Mouse (Mus musculus) limb, embryonic 11.5 days (tissue): ENCODE data around the gene Rag1. TPM values are rescaled to one million over a fixed set of nuclear protein-coding genes. Genes with fewer than 3 reads are reported as not detected.

ENCODE experiments used
- polyA plus RNA-seq: library from polyadenylated mRNA; unstranded; fragments of >200 nt; fragmentation: Nextera tagmentation; extraction: Ambion mirVana; gene quantifications from 2 replicates; pipeline ENCODE4 v1.2.1, GENCODE M21; 2014

Rag1 gene
- polyA plus RNA-seq, 1 experiment from 2014 or later = 0.56 TPM

Other genes with a start within 250 kb of the Rag1 start
- gene Rag2, start 24.8 kb downstream of the Rag1 start, polyA plus RNA-seq = 0.13 TPM in 1 of 2 replicates, not detected in the other
- 60.6 and 61.7 TPM in 2 replicates for gene B230118H07Rik, start within 50 bp of the Rag1 start, polyA plus RNA-seq
- gene Traf6, start 28.9 kb upstream of the Rag1 start, polyA plus RNA-seq = 18.5 and 20.9 TPM in 2 replicates
- gene Prr5l, start 233.5 kb upstream of the Rag1 start, polyA plus RNA-seq = 18.6 and 21.9 TPM in 2 replicates
- gene Commd9, start 236.7 kb upstream of the Rag1 start, polyA plus RNA-seq = 61.1 and 65.2 TPM in 2 replicates